Mouse (Mus musculus) intestine, embryonic 15.5 days (tissue): ENCODE results near the gene Acap3. TPM values are rescaled to one million over a fixed set of nuclear protein-coding genes. Genes with fewer than 3 reads are reported as not detected.

Source experiments
- ATAC-seq: fragments of 200-750 bp; cut with Nextera tagmentation; 2 replicates; pipeline ENCODE4 v1.8.0; 2017; ENCODE audit warnings: moderate TSS enrichment, moderate library complexity
- H3K27ac ChIP-seq: fragments of 300-500 bp; sonication (generic); 2 replicates; pipeline ENCODE4 v1.5.1; 2015; ENCODE audit warnings: mild to moderate bottlenecking, inconsistent platforms
- H3K27me3 ChIP-seq: fragments of 300-500 bp; sonication (generic); replicated peaks from 2 replicates; pipeline ENCODE4 v1.6.1; 2015; ENCODE audit warnings: inconsistent platforms
- H3K36me3 ChIP-seq: fragments of 300-500 bp; sonication (generic); 2 replicates; pipeline ENCODE4 v1.6.1; 2015; ENCODE audit warnings: inconsistent platforms
- H3K4me1 ChIP-seq: fragments of 300-500 bp; sonication (generic); replicated peaks from 2 replicates; pipeline ENCODE4 v1.6.1; 2015; ENCODE audit warnings: inconsistent platforms
- H3K4me2 ChIP-seq: fragments of 300-500 bp; sonication (generic); replicated peaks from 2 replicates; pipeline ENCODE4 v1.6.1; 2015; ENCODE audit warnings: mild to moderate bottlenecking, inconsistent platforms
- H3K4me3 ChIP-seq: fragments of 300-500 bp; sonication (generic); replicated peaks from 2 replicates; pipeline ENCODE4 v1.5.1; 2015; ENCODE audit warnings: inconsistent platforms
- H3K9ac ChIP-seq: fragments of 300-500 bp; sonication (generic); 2 replicates; pipeline ENCODE4 v1.6.1; 2015; ENCODE audit warnings: inconsistent platforms
- H3K9me3 ChIP-seq: fragments of 300-500 bp; sonication (generic); 2 replicates; pipeline ENCODE4 v1.6.1; 2016; ENCODE audit warnings: inconsistent platforms
- WGBS: fragments of 180-500 bp; shearing (Covaris S2); methylation state at CpG from one replicate; pipeline ENCODE4 v1.1.7; 2015; 5-methylcytosine and 5-hydroxymethylcytosine counted together
- polyA plus RNA-seq: library from polyadenylated mRNA; unstranded; fragments of >200 nt; fragmentation: Nextera tagmentation; extraction: Ambion mirVana; gene quantifications from 2 replicates; pipeline ENCODE4 v1.2.1, GENCODE M21; 2015

Gene Acap3
- polyA plus RNA-seq, 1 experiment from 2014 or later, result 12.2 TPM

DNA sequence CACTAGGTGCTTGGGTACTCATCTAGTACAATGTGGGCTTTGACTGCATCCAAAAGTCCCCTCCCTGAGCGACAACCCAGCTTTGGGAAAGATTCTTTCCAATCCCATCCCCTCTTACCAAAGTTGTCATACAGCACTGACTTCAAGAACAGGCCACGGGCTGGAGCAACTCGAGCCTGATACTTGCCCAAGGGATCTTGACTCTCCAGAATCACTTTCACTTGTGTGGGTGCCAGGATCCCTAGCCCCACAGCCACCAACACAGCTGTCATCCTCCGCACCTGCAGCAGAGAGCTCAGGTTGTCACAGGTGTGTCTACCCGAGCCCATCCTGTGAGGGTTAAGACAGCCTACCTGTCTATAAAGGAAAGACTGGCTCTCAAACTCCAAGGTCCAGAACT is 2.3 kb upstream of the Acap3 start:
- H3K4me1 ChIP-seq, result peaks cover 27% of the 10 kb centered on the region
- H3K9me3 ChIP-seq, result no peaks in the 10 kb centered on the region
- WGBS, result 83% methylated on average over 5 of the region's 5 CpGs
- peaks cover 32% of the 10 kb centered on the region for H3K36me3 ChIP-seq
- no peak overlapping the region for H3K4me3 ChIP-seq
- H3K27ac ChIP-seq, result no peak overlapping the region
- ATAC-seq, result no peak
- no peaks in the 10 kb centered on the region for H3K27me3 ChIP-seq
- H3K4me2 ChIP-seq, result no peak overlapping the region
- no peak overlapping the region for H3K9ac ChIP-seq

DNA sequence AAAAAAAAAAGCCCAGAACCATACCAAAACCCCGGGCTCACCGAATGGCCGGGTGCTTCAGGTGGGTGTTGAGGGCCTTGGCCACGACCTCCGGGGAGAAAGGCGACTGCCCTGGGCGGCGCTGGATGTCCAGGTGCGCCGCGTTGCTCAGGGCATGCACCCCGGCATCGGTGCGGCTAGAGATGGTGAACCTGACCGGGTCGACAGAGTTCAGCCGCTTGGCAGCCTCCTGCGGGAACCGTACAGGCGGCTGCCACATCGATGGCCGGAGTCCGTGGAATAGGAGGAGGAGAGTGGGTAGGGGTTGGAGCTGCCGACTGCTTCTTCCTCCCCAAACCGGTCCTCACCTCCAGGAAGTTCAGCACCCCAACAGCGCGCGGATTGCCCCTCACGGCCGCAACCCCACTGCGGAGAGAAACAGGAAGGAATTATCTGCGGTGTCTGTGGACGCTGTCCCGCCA is 581 bp upstream of the Acap3 start:
- no peaks in the 10 kb centered on the region for H3K9me3 ChIP-seq
- H3K9ac ChIP-seq, result peak overlapping the region; percentile 87
- peak overlapping the region; percentile 94 for H3K4me3 ChIP-seq
- WGBS, result under 1% methylated on average over 34 of the region's 34 CpGs
- H3K36me3 ChIP-seq, result peaks cover 24% of the 10 kb centered on the region
- peak overlapping the region; percentile 96 for H3K4me2 ChIP-seq
- 0 out of 2 replicates have a peak overlapping the region, but pooled peaks have one; percentile 99 for H3K27ac ChIP-seq
- H3K27me3 ChIP-seq, result no peaks in the 10 kb centered on the region
- peaks cover 42% of the 10 kb centered on the region for H3K4me1 ChIP-seq
- ATAC-seq, result peak; percentile 1; the same call in 1 of the 2 replicates

DNA sequence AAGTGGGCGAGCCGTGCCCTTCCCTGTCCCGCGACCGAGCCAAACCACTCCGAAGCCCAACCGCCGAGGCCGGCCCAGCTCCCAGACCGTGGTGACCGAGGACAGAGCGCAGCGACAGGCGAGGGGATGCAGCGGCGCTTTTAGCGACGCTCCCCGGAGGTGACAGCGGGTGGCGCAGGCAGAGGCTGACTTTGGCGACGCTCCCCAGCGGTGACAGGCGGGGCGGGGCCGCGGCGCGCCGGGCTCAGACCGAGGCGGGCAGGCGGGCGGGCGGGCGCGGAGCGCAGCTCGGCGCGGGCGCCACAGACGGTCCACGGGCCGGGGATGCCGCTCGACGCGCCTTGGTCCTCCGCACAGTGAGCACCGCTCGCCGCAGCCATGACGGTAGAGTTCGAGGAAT is 395 bp downstream of the Acap3 start:
- Histone ChIP-seq H3K27ac (peak overlapping the region; percentile 99), H3K9me3 (no peaks in the 10 kb centered on the region), H3K9ac (peak overlapping the region; percentile 87), H3K4me2 (peak overlapping the region; percentile 96), H3K4me1 (peaks cover 42% of the 10 kb centered on the region), H3K36me3 (peaks cover 17% of the 10 kb centered on the region), H3K27me3 (no peaks in the 10 kb centered on the region), H3K4me3 (peak overlapping the region; percentile 94)
- WGBS, result under 1% methylated on average over 56 of the region's 56 CpGs
- peak; percentile 94 for ATAC-seq

DNA sequence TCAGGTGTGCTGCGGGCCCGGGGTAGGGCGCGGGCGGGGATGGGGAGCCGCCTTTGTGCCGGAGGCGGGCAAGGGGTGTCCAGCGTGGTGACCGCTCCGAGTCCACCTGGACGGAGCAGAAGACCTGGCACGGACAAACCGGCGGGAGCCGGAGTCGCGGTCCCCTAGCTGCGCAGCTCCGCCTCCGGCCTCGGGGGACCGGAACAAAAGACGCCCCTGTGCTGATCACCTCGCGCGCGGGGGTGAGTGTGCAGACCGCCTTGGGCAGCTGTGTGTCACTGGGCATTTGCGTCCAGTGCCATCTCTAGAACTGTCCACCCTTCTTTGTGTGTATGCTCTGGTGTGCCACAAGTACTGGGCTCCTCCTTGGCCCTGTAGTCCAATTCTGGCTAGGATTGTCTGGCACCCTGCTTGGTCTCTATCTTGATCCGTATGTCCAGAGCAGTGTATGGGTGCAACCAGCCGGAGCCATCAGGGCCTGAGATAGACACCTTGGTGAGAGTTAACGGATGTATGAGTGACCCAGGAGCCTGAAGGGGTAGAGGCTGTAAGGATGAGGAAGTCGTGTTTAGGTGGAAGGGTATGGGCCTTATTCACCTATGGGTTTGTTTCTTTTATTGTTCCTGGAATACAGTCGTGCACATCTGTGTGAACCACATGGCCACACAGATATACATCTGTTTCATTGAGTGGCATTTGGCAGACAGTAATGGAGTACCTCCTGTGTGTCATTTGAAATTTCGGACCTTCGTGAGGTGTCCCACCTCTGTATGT is 1.0 kb downstream of the Acap3 start:
- Histone ChIP-seq H3K27ac (peak overlapping the region; percentile 99), H3K9me3 (no peaks in the 10 kb centered on the region), H3K4me1 (peaks cover 42% of the 10 kb centered on the region), H3K27me3 (no peaks in the 10 kb centered on the region), H3K36me3 (peaks cover 11% of the 10 kb centered on the region), H3K4me2 (peak overlapping the region; percentile 96), H3K4me3 (peak overlapping the region; percentile 94), H3K9ac (peak overlapping the region; percentile 87)
- WGBS, result 5% methylated on average over 37 of the region's 37 CpGs
- ATAC-seq, result peak; percentile 37

DNA sequence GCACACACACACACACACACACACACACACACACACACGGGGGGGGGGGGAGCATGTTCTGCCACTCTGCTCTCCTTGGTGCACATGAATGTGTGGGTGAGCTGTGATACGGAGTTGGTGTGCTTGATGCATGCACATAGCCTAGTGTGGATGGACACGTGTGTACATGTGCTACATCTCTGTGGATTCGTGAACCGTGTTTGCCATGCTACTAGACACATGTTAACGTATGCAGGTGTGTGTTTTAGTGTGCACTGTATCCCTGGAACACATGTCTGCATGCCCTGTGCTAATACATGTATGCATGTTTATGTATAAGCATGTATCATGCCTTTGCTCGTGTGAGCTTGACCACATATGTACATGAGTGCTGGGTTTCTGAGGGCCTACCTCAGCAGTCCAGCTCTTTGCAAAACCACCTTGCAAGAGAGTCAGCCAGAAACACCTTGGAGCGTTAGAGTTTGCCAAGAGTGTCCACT is 1.6 kb downstream of the Acap3 start:
- Histone ChIP-seq H3K27ac (no peak overlapping the region), H3K9me3 (no peaks in the 10 kb centered on the region), H3K4me3 (peak overlapping the region; percentile 94), H3K4me2 (peak overlapping the region; percentile 96), H3K4me1 (peaks cover 42% of the 10 kb centered on the region), H3K27me3 (no peaks in the 10 kb centered on the region), H3K36me3 (peaks cover 6% of the 10 kb centered on the region), H3K9ac (no peak overlapping the region)
- 72% methylated on average over 8 of the region's 8 CpGs for WGBS
- no peak for ATAC-seq

DNA sequence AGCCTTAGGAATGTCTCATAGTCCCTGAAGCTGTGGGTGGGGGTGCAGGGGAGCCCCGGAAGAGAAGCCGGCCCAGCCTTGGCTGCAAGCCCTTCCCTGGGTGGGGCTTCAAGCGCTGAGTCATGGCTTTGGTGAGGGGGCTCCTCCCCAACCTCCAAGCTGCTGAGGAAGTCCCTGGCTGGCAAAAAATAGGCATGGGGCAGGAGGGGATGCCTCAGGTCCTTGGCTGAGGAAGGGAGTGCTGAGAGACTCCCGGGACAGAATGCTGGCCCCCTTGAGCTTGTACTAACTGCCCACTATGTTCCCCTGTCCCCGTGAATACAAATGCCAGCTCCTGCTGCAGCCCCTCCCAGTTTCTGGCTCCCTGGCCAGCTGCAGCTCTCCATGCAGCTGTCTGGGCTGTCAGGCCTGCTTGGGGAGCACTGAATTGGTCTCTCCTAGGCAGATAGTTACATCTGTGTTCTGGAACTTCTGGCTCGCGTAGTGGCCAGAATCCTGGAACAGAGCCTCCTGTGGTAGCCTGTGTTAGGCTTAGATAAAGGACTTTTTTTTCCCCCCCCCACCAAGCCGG is 2.8 kb downstream of the Acap3 start:
- Histone ChIP-seq H3K4me1 (peaks cover 42% of the 10 kb centered on the region), H3K4me2 (peak overlapping the region; percentile 49), H3K36me3 (peaks cover 1% of the 10 kb centered on the region; the same call in 1 of the 2 replicates), H3K9ac (0 out of 2 replicates have a peak overlapping the region, but pooled peaks have one; percentile 26), H3K27me3 (no peaks in the 10 kb centered on the region), H3K9me3 (no peaks in the 10 kb centered on the region), H3K4me3 (peak overlapping the region; percentile 14; the same call in 1 of the 2 replicates), H3K27ac (peak overlapping the region; percentile 64)
- WGBS, result 24% methylated on average over 8 of the region's 8 CpGs
- no peak for ATAC-seq

DNA sequence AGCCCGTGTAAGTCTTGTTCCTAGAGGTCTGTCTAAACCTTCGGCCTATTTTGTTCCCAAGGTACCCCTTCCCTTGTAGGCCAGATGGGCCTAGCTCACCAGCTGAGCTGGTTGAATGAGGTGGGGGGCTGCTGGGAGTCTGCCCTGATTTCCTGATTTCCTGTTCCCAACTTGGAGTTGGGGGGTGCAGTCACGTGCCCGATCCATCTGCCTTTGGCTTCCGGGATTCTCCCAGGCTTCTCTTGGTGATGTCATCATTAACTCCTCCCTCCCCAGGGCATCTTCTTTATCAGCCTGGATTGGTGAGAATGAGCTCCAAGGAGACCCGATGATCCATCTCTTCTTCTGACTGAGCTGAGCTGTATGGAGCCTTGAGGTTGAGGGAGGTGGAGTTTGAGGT is 3.6 kb downstream of the Acap3 start:
- peak overlapping the region; percentile 64 for H3K27ac ChIP-seq
- peaks cover 3% of the 10 kb centered on the region; the same call in 1 of the 2 replicates for H3K36me3 ChIP-seq
- peaks cover 40% of the 10 kb centered on the region for H3K4me1 ChIP-seq
- H3K9ac ChIP-seq, result peak overlapping the region; percentile 26; the same call in 1 of the 2 replicates
- no peak overlapping the region for H3K4me3 ChIP-seq
- no peaks in the 10 kb centered on the region for H3K9me3 ChIP-seq
- H3K27me3 ChIP-seq, result no peaks in the 10 kb centered on the region
- peak overlapping the region; percentile 49 for H3K4me2 ChIP-seq
- ATAC-seq, result no peak
- 35% methylated on average over 6 of the region's 6 CpGs for WGBS

DNA sequence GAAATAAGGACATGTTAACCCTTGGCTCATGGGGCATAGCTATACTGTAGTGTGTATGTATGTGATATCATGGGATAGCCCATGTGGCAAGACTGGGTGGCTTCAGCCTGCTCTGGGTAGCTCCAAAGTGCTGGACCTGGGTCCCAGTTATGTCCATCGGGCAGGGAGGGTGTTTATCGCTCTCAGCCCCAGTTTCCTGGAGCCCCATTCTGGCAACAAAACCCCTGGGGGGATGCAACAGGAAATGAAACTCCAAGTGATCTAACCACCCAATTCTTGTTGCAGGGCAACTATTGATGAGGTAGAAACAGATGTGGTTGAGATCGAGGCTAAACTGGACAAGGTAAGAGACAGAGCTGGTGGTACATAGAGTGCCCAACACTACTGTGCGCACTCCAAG is 4.2 kb downstream of the Acap3 start:
- H3K4me1 ChIP-seq, result peaks cover 34% of the 10 kb centered on the region
- no peak overlapping the region for H3K4me2 ChIP-seq
- 92% methylated on average over 4 of the region's 4 CpGs for WGBS
- peaks cover 3% of the 10 kb centered on the region; the same call in 1 of the 2 replicates for H3K36me3 ChIP-seq
- no peak for ATAC-seq
- no peaks in the 10 kb centered on the region for H3K27me3 ChIP-seq
- H3K9ac ChIP-seq, result no peak overlapping the region
- H3K27ac ChIP-seq, result no peak overlapping the region
- H3K4me3 ChIP-seq, result no peak overlapping the region
- no peaks in the 10 kb centered on the region for H3K9me3 ChIP-seq

DNA sequence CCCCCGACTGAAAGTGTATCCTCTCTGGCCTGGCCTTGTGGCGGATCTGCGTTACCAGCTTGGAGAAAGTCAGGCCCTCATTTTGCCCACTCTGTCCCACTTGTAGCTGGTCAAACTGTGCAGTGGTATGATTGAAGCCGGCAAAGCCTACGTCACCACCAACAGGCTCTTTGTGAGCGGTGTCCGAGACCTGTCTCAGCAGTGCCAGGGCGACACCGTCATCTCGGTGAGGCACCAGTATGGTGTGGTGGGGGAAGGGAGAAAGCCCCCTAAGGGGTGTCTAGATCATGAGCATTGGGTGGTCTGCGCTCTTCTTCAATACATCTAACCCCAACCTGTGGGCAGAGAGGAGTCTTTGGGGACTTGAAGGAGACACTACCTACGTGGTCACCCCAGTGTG is 4.8 kb downstream of the Acap3 start:
- 94% methylated on average over 12 of the region's 12 CpGs for WGBS
- H3K4me1 ChIP-seq, result peaks cover 32% of the 10 kb centered on the region
- peaks cover 3% of the 10 kb centered on the region; the same call in 1 of the 2 replicates for H3K36me3 ChIP-seq
- H3K4me2 ChIP-seq, result no peak overlapping the region
- no peaks in the 10 kb centered on the region for H3K9me3 ChIP-seq
- no peak for ATAC-seq
- no peaks in the 10 kb centered on the region for H3K27me3 ChIP-seq
- H3K27ac ChIP-seq, result no peak overlapping the region
- no peak overlapping the region for H3K4me3 ChIP-seq
- H3K9ac ChIP-seq, result no peak overlapping the region

DNA sequence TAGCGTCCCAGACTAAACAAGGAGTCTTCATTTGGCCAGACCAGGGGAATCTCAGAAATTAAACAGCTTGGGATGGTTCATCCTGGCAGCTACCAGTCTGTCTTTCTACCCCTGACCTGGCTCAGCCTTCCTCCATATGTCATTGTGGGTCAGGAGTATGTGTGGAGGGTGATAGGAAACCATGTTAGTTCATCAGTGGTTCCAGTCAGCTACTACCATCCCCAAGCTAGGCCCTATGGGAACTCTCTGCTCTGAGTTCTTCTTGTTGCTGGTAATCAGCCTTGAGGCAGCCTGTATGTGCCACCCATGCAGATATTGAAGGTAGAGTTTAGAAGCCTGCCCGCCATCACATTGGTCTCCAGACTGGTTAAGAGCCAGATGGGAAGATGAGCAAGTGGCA is 6.7 kb downstream of the Acap3 start:
- Histone ChIP-seq H3K4me2 (no peak overlapping the region), H3K4me3 (no peak overlapping the region), H3K4me1 (peaks cover 24% of the 10 kb centered on the region), H3K27ac (no peak overlapping the region), H3K27me3 (no peaks in the 10 kb centered on the region), H3K9me3 (no peaks in the 10 kb centered on the region), H3K36me3 (peaks cover 21% of the 10 kb centered on the region), H3K9ac (no peak overlapping the region)
- 95% methylated on average over 2 of the region's 2 CpGs for WGBS
- no peak for ATAC-seq

DNA sequence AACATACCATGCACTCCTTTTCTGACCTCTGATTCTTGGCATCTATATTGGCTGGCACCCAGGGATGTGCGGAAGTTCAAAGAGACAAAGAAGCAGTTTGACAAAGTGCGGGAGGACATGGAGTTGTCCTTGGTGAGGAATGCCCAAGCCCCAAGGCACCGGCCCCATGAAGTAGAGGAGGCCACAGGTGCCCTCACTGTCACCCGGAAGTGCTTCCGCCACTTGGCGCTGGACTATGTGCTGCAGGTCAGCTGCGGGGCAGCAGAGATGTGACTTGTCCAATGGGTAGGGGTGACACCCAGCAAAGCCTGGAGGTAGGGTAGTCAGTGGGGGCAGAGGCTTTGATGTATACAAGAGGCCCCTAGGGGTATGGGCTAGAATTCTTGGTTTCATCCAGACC is 7.7 kb downstream of the Acap3 start:
- Histone ChIP-seq H3K27ac (no peak overlapping the region), H3K9ac (no peak overlapping the region), H3K9me3 (no peaks in the 10 kb centered on the region), H3K4me2 (no peak overlapping the region), H3K27me3 (no peaks in the 10 kb centered on the region), H3K4me1 (peaks cover 15% of the 10 kb centered on the region), H3K4me3 (no peak overlapping the region), H3K36me3 (peaks cover 25% of the 10 kb centered on the region)
- no peak for ATAC-seq
- 93% methylated on average over 7 of the region's 7 CpGs for WGBS

DNA sequence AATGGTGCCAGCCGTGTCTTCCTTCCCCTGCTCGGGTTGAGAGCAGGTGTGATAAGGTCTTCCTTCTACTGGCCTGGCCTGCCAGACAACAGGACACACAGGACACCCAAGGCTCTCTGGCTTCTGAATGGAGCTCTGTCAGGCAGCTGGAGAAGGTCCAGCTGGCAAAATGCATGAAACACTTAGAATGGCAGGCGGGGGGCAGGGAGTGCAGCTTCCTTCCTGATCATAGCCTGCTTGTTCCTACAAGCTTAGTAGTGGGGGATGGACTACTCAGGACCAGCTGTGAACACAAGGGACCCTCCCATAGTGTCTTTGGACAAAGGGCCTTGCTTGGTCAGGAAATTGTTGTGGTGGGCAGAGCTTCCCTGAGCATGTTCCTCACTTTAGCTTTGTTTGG is 9.6 kb downstream of the Acap3 start:
- WGBS, result 73% methylated on average over 3 of the region's 3 CpGs
- H3K36me3 ChIP-seq, result peaks cover 28% of the 10 kb centered on the region
- H3K27ac ChIP-seq, result no peak overlapping the region
- H3K9ac ChIP-seq, result no peak overlapping the region
- ATAC-seq, result no peak
- H3K4me3 ChIP-seq, result no peak overlapping the region
- no peaks in the 10 kb centered on the region for H3K4me1 ChIP-seq
- no peaks in the 10 kb centered on the region for H3K9me3 ChIP-seq
- H3K4me2 ChIP-seq, result no peak overlapping the region
- H3K27me3 ChIP-seq, result no peaks in the 10 kb centered on the region
